Mouse (Mus musculus) CD4-positive naive resting alpha-beta T cell, adult 76 days (primary cell): Measurements from ENCODE around the gene Mrps7. TPM values are rescaled to one million over a fixed set of nuclear protein-coding genes. Genes with fewer than 3 reads are reported as not detected.

ENCODE experiments used
- total RNA-seq: library from RNA; stranded (reverse); gene quantifications from one replicate; pipeline ENCODE4 v1.2.4, GENCODE M21; 2023

The Mrps7 gene
- total RNA-seq = 31.5 TPM

GRCm38 (mm10) chr11:115603476-115604303 is at the start of gene Mrps7, which contains the start of gene Gga3:
Gene Mrps7 (plus strand): TSS chr11:115603925.
Gene Gga3 (minus strand): TSS chr11:115604051.

GRCm38 (mm10) chr11:115564064-115564809 is 39.5 kb upstream of the Mrps7 start, which contains the start of gene Nup85:
Gene Nup85 (plus strand): TSS chr11:115564434.

GRCm38 (mm10) chr11:115612410-115613137 is 8.8 kb downstream of the Mrps7 start, which contains the start of gene Mif4gd:
Gene Mif4gd (minus strand): TSS chr11:115612969.

DNA sequence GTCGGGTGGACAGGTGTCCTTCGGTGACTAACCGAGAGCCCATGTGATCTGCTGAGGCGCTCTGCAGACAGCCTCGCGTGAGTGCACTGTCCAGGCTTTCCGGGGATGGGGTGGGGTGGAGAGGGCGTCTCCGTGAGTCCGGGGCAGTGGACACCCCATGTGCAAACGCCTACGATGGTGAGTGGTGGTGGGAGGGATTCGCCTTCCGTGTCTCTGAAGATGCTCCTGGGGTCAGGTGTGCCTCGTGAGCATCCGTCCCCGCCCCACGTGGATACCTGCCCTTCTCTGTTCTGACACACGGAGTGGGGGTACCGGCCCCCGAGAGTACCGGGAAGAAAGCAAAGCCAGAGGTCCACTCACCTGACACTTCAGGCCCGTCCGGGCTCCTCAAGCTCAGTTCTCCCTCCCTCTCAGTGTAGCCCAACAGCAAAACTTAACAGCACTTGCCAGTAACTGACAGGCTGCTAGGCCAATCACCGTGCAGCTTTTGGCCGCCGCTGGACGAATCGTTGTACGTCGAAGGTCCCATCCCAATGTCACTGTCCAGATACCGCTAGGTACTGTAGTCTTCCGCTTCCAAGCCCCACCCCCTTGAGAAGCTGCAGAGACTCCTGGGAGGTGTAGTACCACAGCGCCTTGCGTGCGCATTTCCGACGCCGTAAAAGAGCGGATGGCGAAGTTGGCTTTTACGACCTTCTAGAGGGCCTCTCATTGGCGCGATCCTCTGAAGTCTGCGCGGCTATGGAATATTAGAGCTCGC is 24.2 kb downstream of the Mrps7 start, which contains the start of gene Slc25a19:
Gene Slc25a19, minus strand, starts transcription at position 591 of the 760 bp plus-strand sequence.

Other genes with a start within 250 kb of the Mrps7 start
- 28.6 TPM for gene Hid1, start 236.2 kb upstream of the Mrps7 start, total RNA-seq
- gene Cdr2l, start 222.0 kb upstream of the Mrps7 start, total RNA-seq = 0.82 TPM
- gene Mrpl58, start 200.2 kb upstream of the Mrps7 start, total RNA-seq = 76.4 TPM
- gene Atp5h, start 184.0 kb upstream of the Mrps7 start, total RNA-seq = 215 TPM
- gene Kctd2, start 183.8 kb upstream of the Mrps7 start, total RNA-seq = 52.0 TPM
- gene Trim80, start 163.4 kb upstream of the Mrps7 start, total RNA-seq = not detected
- 9.4 TPM for gene Slc16a5, start 141.5 kb upstream of the Mrps7 start, total RNA-seq
- 34.7 TPM for gene Armc7, start 128.3 kb upstream of the Mrps7 start, total RNA-seq
- 111 TPM for gene Nt5c, start 112.1 kb upstream of the Mrps7 start, total RNA-seq
- 171 TPM for gene Jpt1, start 89.5 kb upstream of the Mrps7 start, total RNA-seq
- gene Sumo2, start 67.6 kb upstream of the Mrps7 start, total RNA-seq = 231 TPM
- gene Nup85, start 39.5 kb upstream of the Mrps7 start, total RNA-seq = 48.4 TPM
- gene Gga3, start 126 bp downstream of the Mrps7 start, total RNA-seq = 85.0 TPM
- gene Mif4gd, start 9.0 kb downstream of the Mrps7 start, total RNA-seq = 91.1 TPM
- gene Slc25a19, start 24.4 kb downstream of the Mrps7 start, total RNA-seq = 36.2 TPM
- gene Grb2, start 104.7 kb downstream of the Mrps7 start, total RNA-seq = 140 TPM
- gene Tmem94, start 161.5 kb downstream of the Mrps7 start, total RNA-seq = 45.5 TPM
- gene Caskin2, start 209.7 kb downstream of the Mrps7 start, total RNA-seq = 1.1 TPM
- gene Tsen54, start 210.8 kb downstream of the Mrps7 start, total RNA-seq = 16.3 TPM
- 24.1 TPM for gene Llgl2, start 220.1 kb downstream of the Mrps7 start, total RNA-seq